Mouse (Mus musculus) central nervous system, embryonic 11.5 days (tissue): ENCODE measurements around the gene Fxyd2. TPM values are rescaled to one million over a fixed set of nuclear protein-coding genes. Genes with fewer than 3 reads are reported as not detected.

ENCODE experiments used
- polyA plus RNA-seq: library from polyadenylated mRNA; depleted of rRNA; stranded (reverse); fragments of >200 nt; gene quantifications from 2 replicates; pipeline ENCODE4 v1.2.3, GENCODE M21; 2012; rRNA removed

The Fxyd2 gene
- polyA plus RNA-seq: 2.3 and 2.7 TPM in 2 replicates

GRCm38 (mm10) chr9:45399434-45399833, at the start of gene Fxyd2:
Gene Fxyd2 (plus strand): TSS chr9:45399669.

DNA sequence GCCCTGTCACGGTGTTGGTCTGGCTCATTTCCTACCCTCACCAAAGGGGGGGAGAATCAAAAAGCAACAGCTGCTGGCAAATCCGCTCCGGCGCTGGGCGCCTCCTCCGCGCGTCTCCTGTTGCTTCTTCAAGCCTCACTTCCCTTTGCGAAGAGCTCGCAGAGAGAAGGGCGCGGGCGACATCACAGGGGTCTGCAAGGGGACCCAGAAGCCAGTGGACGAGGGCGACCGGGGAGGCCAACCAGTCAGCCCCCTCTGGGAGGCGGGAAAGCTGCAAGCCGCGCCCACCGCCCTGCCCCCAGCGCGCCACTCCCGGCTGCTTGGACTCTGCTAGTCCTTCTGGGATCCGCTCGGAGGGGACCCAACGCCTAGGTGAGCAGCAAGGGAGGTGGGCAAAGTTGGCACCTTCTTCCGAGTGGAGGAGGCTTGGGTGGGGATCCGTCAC, 29.3 kb upstream of the Fxyd2 start, which contains the start of gene Fxyd6:
Fxyd6 (plus strand) TSS at position 69 of the 445 bp plus-strand sequence.

GRCm38 (mm10) chr9:45426456-45426855, 27.0 kb downstream of the Fxyd2 start, which contains the start of gene Dscaml1:
Gene Dscaml1 (plus strand): TSS chr9:45426628.

Other genes starting within 250 kb of the Fxyd2 start
- gene BC049352, start 217.7 kb upstream of the Fxyd2 start, polyA plus RNA-seq: not detected in 2 replicates
- gene Tmprss4, start 195.6 kb upstream of the Fxyd2 start, polyA plus RNA-seq: 0.02 and 0.07 TPM in 2 replicates
- 0.98 and 1.0 TPM in 2 replicates for gene Il10ra, start 130.5 kb upstream of the Fxyd2 start, polyA plus RNA-seq
- gene Tmprss13, start 80.6 kb upstream of the Fxyd2 start, polyA plus RNA-seq: 0.06 and 0.11 TPM in 2 replicates
- gene Fxyd6, start 29.5 kb upstream of the Fxyd2 start, polyA plus RNA-seq: 118 and 132 TPM in 2 replicates
- 1.6 and 2.0 TPM in 2 replicates for gene Dscaml1, start 27.0 kb downstream of the Fxyd2 start, polyA plus RNA-seq